Mouse (Mus musculus) hindbrain, embryonic 10.5 days (tissue): ENCODE data around the gene 2900026A02Rik. TPM values are rescaled to one million over a fixed set of nuclear protein-coding genes. Genes with fewer than 3 reads are reported as not detected.
A peak's percentile ranks its signal among the peaks of the same experiment; 100 is the strongest.

Experiments
- DNase-seq: peaks from one replicate; pipeline ENCODE4 v3.0.0-alpha.2; 2017; ENCODE audit warnings: low spot score
- H3K27ac ChIP-seq: fragments of 300-500 bp; sonication (generic); 2 replicates; pipeline ENCODE4 v1.5.1; 2016; ENCODE audit warnings: mild to moderate bottlenecking, moderate library complexity
- H3K27me3 ChIP-seq: fragments of 300-500 bp; sonication (generic); 2 replicates; pipeline ENCODE4 v1.6.1; 2016; ENCODE audit warnings: mild to moderate bottlenecking; ENCODE audit not compliant: poor library complexity, insufficient read depth, severe bottlenecking
- H3K36me3 ChIP-seq: fragments of 300-500 bp; sonication (generic); 2 replicates; pipeline ENCODE4 v1.6.1; 2016; ENCODE audit warnings: mild to moderate bottlenecking, moderate library complexity
- H3K4me1 ChIP-seq: fragments of 300-500 bp; sonication (generic); replicated peaks from 2 replicates; pipeline ENCODE4 v1.6.1; 2016; ENCODE audit warnings: mild to moderate bottlenecking
- H3K4me3 ChIP-seq: fragments of 300-500 bp; sonication (generic); 2 replicates; pipeline ENCODE4 v1.5.1; 2016; ENCODE audit warnings: mild to moderate bottlenecking, moderate library complexity
- H3K9me3 ChIP-seq: fragments of 300-500 bp; sonication (generic); 2 replicates; pipeline ENCODE4 v1.6.1; 2016; ENCODE audit warnings: mild to moderate bottlenecking, moderate library complexity
- WGBS: fragments of 180-500 bp; shearing (Covaris S2); methylation state at CpG from one replicate; pipeline ENCODE4 v1.1.7; 2016; 5-methylcytosine and 5-hydroxymethylcytosine counted together
- polyA plus RNA-seq: library from polyadenylated mRNA; unstranded; fragments of >200 nt; fragmentation: Nextera tagmentation; extraction: Ambion mirVana; gene quantifications from 2 replicates; pipeline ENCODE4 v1.2.1, GENCODE M21; 2016

Gene 2900026A02Rik
- polyA plus RNA-seq, 1 experiment from 2014 or later, result 2.1 TPM

DNA sequence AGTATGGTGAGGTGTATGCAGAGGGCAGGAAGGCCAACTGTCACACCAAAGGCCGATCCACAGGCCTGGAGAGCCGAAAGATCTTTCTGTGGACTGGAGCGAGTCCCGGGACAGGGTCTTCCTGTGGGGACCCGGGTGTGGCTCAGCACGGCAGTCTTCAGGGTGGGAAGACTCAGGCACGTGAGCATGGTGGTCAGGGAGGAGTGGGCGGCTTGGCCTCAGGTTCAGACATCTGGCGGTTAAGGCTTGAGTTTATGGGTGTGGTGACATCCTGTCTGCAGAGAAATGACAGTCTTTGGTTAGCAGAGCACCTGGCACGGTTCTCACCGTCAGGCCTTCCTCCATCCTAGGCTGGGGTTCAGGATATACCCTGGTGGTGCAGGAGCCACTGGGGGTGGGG lies 130.3 kb downstream of the 2900026A02Rik start:
- Histone ChIP-seq H3K27me3 (no peaks in the 10 kb centered on the region), H3K36me3 (peaks cover 43% of the 10 kb centered on the region), H3K27ac (no peak overlapping the region), H3K4me1 (peaks cover 5% of the 10 kb centered on the region; the same call in 1 of the 2 replicates), H3K4me3 (no peak overlapping the region), H3K9me3 (no peaks in the 10 kb centered on the region)
- DNase-seq, result no peak
- 93% methylated on average over 11 of the region's 11 CpGs for WGBS

DNA sequence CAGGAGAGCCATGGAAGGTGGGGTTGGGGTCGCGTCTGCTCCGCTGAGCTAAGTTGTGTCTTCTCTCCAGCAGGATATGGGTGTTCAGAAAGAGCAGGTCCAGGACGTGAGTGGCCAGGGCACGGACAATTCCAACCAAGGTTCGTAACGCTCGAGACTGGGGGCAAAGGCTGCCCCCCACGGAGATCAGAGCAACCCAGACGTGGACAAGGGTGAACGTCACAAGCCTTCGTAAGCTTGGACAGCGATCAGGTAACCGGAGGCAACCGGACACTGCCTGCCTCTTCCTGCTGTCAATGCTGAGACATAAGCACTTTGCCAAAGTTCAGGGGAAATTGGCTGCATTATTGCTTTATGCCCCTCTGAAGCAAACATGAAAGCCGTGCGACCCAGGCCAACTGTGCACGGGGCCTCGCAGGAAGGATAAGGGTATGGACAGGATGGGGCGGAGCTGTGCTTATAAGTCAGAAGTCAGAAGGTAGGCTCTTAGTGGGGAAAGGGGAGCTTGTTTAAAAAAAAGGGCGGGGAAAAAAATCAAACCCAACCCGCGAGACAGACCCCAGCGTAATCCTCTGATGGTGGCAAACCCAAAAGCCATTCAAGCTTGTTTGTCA lies 130.9 kb downstream of the 2900026A02Rik start:
- Histone ChIP-seq H3K4me3 (no peak overlapping the region), H3K27me3 (no peaks in the 10 kb centered on the region), H3K4me1 (peaks cover 5% of the 10 kb centered on the region; the same call in 1 of the 2 replicates), H3K36me3 (peaks cover 38% of the 10 kb centered on the region), H3K27ac (no peak overlapping the region), H3K9me3 (no peaks in the 10 kb centered on the region)
- 92% methylated on average over 24 of the region's 24 CpGs for WGBS
- no peak for DNase-seq

DNA sequence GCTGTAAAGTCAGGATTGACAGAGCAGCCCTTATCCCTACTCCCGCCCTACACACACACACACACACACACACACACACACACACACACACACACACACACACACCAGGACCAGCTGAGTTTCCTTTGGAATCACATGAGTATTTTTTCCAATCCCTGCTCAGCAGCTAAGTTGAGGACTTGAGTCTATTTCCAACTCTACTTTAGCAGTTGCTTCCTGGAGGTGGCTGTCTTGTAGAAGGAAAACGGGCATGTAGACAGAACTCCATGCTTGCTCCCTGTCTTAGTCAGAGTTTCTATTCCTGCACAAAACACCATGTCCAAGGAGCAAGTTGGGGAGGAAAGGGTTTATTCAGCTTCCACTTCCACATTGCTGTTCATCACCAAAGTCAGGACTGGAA lies 133.6 kb downstream of the 2900026A02Rik start:
- peaks cover 12% of the 10 kb centered on the region for H3K4me1 ChIP-seq
- WGBS, result 77% methylated on average over 2 of the region's 2 CpGs
- H3K36me3 ChIP-seq, result peaks cover 24% of the 10 kb centered on the region
- no peak overlapping the region for H3K4me3 ChIP-seq
- no peak overlapping the region for H3K27ac ChIP-seq
- DNase-seq, result no peak
- no peaks in the 10 kb centered on the region for H3K27me3 ChIP-seq
- H3K9me3 ChIP-seq, result no peaks in the 10 kb centered on the region

DNA sequence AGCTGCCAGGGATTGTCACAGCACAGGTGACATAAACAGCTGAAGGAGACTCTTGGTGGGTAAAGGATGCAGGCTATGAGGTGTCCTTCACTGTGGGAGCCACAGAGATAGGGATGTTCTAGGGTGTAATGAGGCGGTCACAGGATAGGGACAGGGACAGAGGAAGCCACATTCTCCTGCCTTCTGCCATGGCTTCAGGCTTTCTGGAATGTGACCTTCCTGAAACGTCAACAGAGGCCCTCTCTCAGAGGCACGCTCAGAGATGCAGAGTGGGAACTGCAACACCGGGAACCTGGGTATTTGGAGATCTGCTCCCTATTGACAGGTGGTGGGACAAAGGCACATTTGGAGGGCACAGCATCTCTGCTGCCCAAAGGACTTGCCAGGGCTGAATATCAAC lies 134.0 kb downstream of the 2900026A02Rik start:
- WGBS, result 61% methylated on average over 4 of the region's 4 CpGs
- no peak overlapping the region for H3K27ac ChIP-seq
- no peak for DNase-seq
- no peaks in the 10 kb centered on the region for H3K9me3 ChIP-seq
- no peak overlapping the region for H3K4me3 ChIP-seq
- peaks cover 24% of the 10 kb centered on the region for H3K36me3 ChIP-seq
- no peaks in the 10 kb centered on the region for H3K27me3 ChIP-seq
- peaks cover 12% of the 10 kb centered on the region for H3K4me1 ChIP-seq

DNA sequence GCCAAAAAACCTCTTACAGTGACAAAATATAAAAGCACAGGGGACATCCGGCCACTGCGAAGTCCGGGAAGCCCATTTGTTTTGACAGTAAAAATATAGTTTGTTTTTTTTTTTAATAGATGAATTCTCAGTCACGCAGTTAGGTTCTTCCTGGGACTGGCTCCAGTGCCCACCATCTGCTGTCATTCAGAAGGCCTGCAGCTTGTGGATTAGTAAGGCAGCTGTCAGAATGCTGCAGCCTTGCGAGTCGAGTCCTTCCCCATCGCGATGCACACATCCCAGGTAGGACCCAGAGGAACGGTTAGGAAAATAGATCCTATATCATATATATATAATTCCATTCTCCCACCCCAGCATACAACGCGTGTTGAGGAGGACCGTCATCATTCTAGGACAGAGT lies 134.6 kb downstream of the 2900026A02Rik start:
- peaks cover 23% of the 10 kb centered on the region for H3K36me3 ChIP-seq
- H3K4me1 ChIP-seq, result peaks cover 12% of the 10 kb centered on the region
- H3K27ac ChIP-seq, result no peak overlapping the region
- H3K9me3 ChIP-seq, result no peaks in the 10 kb centered on the region
- H3K4me3 ChIP-seq, result no peak overlapping the region
- H3K27me3 ChIP-seq, result no peaks in the 10 kb centered on the region
- WGBS, result 86% methylated on average over 12 of the region's 12 CpGs
- DNase-seq, result no peak

DNA sequence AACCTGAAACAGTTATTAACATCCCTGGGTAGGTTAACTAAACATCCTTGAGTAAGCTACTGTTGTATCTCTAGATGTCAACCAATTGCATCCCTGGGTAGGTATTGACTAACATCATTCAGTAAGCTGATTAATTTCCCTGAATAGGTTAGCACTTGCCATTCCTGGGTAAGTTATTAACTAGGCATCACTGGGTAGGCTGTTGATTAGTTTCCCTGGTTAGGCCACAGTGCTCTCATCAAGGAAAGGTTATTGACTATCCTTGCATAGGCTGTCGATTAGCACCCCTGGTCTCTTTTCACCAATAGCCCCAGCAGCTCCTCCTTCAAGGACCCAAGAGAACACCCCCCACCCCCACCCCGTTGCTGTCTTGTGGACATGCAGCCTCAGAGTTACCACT lies 135.1 kb downstream of the 2900026A02Rik start:
- DNase-seq, result no peak
- WGBS, result 70% methylated on average over 2 of the region's 2 CpGs
- no peak overlapping the region for H3K27ac ChIP-seq

DNA sequence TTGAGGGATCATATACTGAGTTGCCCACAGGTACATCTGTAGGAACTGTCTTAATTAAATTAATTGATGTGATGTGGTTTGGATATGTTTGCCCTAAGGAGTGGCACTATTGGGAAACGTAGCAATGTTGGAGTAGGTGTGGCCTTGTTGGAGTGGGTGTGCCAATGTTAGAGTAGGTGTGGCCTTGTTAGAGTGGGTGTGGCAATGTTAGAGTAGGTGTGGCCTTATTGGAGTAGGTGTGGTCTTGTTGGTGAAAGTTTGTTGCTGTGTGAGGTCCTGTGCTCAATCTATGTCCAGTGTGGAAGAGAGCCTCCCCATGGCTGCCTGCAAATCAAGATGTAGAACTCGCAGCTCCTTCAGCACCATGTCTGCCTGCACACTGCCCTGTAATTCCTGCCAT lies 136.7 kb downstream of the 2900026A02Rik start:
- WGBS, result 91% methylated on average over 2 of the region's 2 CpGs
- no peak for DNase-seq
- 0 out of 2 replicates have a peak, but pooled peaks cover 6% of the 10 kb centered on the region for H3K27me3 ChIP-seq
- H3K36me3 ChIP-seq, result peaks cover 3% of the 10 kb centered on the region; the same call in 1 of the 2 replicates
- H3K4me1 ChIP-seq, result peaks cover 19% of the 10 kb centered on the region
- H3K27ac ChIP-seq, result no peak overlapping the region
- no peak overlapping the region for H3K4me3 ChIP-seq
- H3K9me3 ChIP-seq, result no peaks in the 10 kb centered on the region

More for the DNA sequence above, 135.1 kb downstream of the 2900026A02Rik start:
- Histone ChIP-seq H3K36me3 (peaks cover 18% of the 10 kb centered on the region), H3K27me3 (no peaks in the 10 kb centered on the region), H3K4me1 (peaks cover 12% of the 10 kb centered on the region; the same call in 1 of the 2 replicates), H3K9me3 (no peaks in the 10 kb centered on the region), H3K4me3 (no peak overlapping the region)

DNA sequence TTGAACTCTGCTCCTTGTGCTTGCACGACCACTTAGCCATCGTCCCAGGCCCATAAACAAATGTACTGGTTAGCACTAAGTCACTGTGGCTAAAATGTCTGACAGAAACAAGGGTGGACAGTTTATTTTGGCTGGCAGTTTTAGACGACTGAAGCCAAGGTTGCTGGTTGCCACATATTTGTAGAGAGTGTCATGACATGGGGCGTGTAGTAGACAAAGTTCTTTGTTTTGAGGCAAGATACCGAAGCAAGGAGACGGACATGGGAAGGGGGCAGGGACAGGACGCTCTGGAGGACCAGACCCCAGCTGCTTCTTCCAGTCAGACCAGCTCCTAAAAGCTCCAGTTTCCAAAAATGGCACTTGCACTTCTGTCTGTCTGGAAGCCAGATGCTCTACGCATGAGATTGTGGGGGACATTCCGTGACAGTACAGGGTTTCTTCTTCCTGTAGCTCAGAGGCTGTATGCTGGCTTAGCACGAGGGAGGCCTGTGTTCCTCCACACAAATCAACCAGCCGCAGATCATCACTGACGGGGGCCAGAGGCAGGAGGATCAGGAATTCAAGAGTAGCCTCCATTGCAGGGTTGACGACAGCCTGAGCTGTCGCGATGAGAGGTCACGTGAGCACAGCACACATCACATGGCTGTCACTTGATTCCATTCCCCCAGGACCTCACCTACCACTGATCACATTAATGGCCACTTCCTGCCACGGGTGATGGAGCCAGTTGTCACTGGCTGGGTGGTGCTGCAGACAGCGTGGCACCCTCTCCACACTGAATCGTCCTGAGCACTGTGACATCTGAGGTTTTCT lies 138.5 kb downstream of the 2900026A02Rik start:
- Histone ChIP-seq H3K9me3 (no peaks in the 10 kb centered on the region), H3K36me3 (no peaks in the 10 kb centered on the region), H3K4me1 (peaks cover 20% of the 10 kb centered on the region), H3K4me3 (no peak overlapping the region), H3K27ac (no peak overlapping the region), H3K27me3 (0 out of 2 replicates have a peak, but pooled peaks cover 7% of the 10 kb centered on the region)
- no peak for DNase-seq
- WGBS, result 76% methylated on average over 19 of the region's 19 CpGs

DNA sequence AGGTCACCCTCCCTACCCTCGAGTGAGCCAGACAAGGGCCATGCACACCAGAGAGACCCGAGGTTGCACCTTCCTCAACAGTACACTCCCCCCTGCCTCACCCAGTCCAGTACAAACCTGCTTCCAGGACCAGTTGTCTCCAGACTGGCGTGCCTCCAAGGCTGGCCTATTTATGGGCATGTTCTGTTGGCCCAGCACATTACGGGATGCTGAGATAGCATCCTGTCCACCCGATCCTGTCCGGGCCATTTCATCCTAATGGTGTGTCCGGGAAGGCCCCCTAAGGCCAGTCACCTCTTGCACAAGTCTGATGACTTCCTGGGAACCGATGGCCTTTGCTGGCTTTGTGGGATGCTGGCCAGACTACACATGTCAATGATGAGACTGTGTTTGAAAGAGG lies 139.6 kb downstream of the 2900026A02Rik start, which contains the start of gene Crybb3:
Crybb3 (minus strand) TSS at position 146 of the 400 bp plus-strand sequence.
- H3K4me3 ChIP-seq, result no peak within 1 kb of the TSS
- DNase-seq, result no peak
- no peaks in the 10 kb centered on the region for H3K9me3 ChIP-seq
- 84% methylated on average over 8 of the region's 8 CpGs for WGBS
- 0 out of 2 replicates have a peak, but pooled peaks cover 11% of the 10 kb centered on the region for H3K27me3 ChIP-seq
- no peaks in the 10 kb centered on the region for H3K36me3 ChIP-seq
- H3K4me1 ChIP-seq, result peaks cover 18% of the 10 kb centered on the region
- H3K27ac ChIP-seq, result no peak within 1 kb of the TSS; the same call in 1 of the 2 replicates

DNA sequence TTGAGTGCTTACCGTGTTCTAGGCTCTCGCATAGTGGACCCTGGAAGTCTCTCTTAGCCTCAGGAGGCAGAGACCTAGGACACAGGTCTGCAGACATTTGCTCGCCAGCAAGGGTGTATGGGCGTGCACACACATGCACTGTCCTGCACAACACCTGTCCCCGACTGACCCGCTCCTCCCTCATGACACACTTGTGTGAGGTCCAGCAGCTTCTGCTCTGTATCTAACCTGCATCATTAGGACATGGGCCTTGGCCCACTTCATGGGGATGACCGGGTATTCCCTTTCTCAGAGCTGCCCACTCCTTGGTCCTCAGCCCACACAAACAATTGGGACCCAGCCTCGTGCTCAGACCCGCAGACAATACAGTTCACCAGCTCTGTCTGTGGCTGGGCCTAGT lies 140.0 kb downstream of the 2900026A02Rik start:
- WGBS, result 92% methylated on average over 9 of the region's 9 CpGs
- DNase-seq, result no peak

DNA sequence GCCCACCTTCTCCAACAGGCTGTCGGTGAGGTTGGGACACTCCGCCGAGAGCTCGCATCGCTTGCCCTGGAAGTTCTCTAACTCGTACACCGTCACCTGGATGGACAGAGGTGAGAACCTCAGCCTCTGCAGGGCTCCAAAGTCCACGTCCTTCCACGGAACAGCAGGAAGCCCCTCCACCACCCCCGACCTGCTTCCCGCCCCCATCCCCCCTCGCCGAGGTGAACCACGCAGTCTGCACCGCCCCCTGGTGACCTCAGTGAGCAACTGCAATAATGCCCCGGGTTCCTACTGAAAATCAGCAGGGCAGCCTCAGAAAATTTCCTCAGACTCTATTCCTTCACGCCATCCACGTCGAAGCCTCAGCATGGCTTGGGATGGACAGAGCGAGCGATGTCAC lies 141.3 kb downstream of the 2900026A02Rik start:
- Histone ChIP-seq H3K27ac (no peak overlapping the region; the same call in 1 of the 2 replicates), H3K9me3 (no peaks in the 10 kb centered on the region), H3K27me3 (0 out of 2 replicates have a peak, but pooled peaks cover 11% of the 10 kb centered on the region), H3K4me3 (peak overlapping the region; percentile 37), H3K36me3 (no peaks in the 10 kb centered on the region), H3K4me1 (peaks cover 24% of the 10 kb centered on the region)
- WGBS, result 20% methylated on average over 21 of the region's 21 CpGs
- peak; percentile 54 for DNase-seq

More for the DNA sequence above, 140.0 kb downstream of the 2900026A02Rik start:
- H3K4me1 ChIP-seq, result peaks cover 20% of the 10 kb centered on the region
- H3K4me3 ChIP-seq, result no peak overlapping the region
- no peaks in the 10 kb centered on the region for H3K36me3 ChIP-seq
- H3K9me3 ChIP-seq, result no peaks in the 10 kb centered on the region
- H3K27me3 ChIP-seq, result 0 out of 2 replicates have a peak, but pooled peaks cover 11% of the 10 kb centered on the region
- no peak overlapping the region for H3K27ac ChIP-seq

DNA sequence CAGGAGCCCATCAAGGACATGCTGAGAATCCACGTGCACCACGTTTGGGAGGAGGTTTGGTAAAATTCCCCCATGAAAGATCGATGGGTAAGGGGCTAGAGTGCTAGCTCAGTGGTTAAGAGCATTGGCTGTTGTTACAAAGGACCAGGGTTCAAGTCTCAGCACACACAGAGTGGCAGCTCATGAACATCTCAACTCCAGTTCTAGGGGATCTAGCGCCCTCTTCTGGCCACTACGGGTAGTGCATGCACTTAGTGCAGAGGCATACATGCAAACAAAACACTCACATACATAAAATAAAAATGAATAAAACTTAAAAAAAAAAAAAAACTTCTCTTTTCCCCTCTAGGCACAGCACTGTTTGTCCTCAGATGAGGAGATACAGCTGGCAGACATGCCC lies 142.3 kb downstream of the 2900026A02Rik start:
- H3K27ac ChIP-seq, result no peak overlapping the region
- H3K27me3 ChIP-seq, result 0 out of 2 replicates have a peak, but pooled peaks cover 11% of the 10 kb centered on the region
- 71% methylated on average over 5 of the region's 5 CpGs for WGBS
- H3K36me3 ChIP-seq, result no peaks in the 10 kb centered on the region
- no peaks in the 10 kb centered on the region for H3K9me3 ChIP-seq
- H3K4me1 ChIP-seq, result peaks cover 24% of the 10 kb centered on the region
- DNase-seq, result no peak
- H3K4me3 ChIP-seq, result no peak overlapping the region

DNA sequence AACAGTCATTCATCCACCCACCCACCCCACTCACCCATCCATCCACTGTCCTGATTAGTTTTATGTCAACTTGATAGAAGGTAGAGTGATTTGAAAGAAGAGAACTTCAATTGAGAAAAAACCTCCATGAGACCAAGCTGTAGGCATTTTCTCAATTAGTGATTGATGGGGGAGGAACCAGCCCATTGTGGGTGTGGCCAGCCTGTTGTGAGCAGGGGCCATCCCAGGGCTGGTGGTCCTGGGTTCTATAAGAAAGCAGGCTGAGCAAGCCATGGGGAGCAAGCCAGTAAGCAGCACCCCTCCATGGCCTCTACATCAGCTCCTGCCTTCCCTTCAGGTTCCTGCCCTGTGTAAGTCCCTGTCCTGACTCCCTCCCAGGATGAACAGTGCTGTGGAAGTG lies 151.0 kb downstream of the 2900026A02Rik start, which contains the start of gene Crybb2:
Crybb2 (minus strand) TSS at position 101 of the 400 bp plus-strand sequence.
- DNase-seq, result no peak
- H3K4me1 ChIP-seq, result peaks cover 3% of the 10 kb centered on the region; the same call in 1 of the 2 replicates
- no peak within 1 kb of the TSS for H3K4me3 ChIP-seq
- H3K27me3 ChIP-seq, result no peaks in the 10 kb centered on the region
- no peaks in the 10 kb centered on the region for H3K9me3 ChIP-seq
- H3K36me3 ChIP-seq, result no peaks in the 10 kb centered on the region
- no peak within 1 kb of the TSS for H3K27ac ChIP-seq
